Mouse (Mus musculus): ENCODE data around the gene Olfr975. TPM values are rescaled to one million over a fixed set of nuclear protein-coding genes. Genes with fewer than 3 reads are reported as not detected.
"Not testable (repeated sequence)": the region's sequence is repeated elsewhere in the genome, so short reads cannot be mapped to it uniquely, and the experiment has no call there.

The Olfr975 gene
- total RNA-seq (2015) (not detected in 2 replicates), total RNA-seq (2017) (not detected in 2 replicates)

DNA sequence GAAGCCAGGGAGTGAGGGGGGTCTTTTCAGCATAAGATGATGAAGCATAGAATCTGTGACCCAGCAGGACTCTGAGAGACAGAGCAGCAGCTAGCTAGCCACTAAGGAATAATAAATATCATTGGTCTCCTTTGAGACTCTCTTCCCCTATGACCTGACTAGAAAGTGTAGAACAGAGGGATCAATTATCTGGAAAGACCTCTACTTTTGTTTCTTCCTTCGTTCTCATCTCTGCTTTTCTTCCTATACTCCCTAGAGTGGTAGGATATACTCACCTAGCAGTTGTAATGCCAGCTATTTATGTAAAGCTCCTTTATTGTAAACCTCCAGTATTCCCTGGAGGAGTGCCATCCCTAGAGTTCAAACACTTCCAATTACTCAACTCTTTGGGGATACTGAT is at the start of gene Olfr975:
Olfr975 (minus strand) TSS at position 101 of the 400 bp plus-strand sequence.
- ATAC-seq (ENCODE audit: poor library complexity, severe bottlenecking) = no peak

DNA sequence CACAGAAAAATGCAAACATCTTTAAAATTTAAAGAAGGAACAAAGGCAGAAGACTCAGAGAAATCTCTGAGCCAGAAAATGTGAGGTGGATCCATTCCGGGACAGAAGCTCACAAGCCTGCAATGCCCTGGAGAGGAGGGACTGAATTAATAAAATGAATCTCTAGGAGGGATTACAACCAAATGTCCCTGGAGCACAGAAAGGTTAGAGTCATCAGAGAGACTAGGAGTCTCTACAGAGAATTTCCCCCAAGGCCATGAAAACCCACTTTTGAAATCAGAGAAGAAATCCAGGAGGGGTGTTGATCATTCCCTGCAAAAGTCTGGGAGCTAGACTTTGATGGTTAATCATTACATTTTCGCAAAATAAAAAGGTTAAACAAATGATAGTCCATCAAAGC is 40.0 kb upstream of the Olfr975 start, which contains the start of gene Olfr978:
Olfr978 (plus strand) TSS at position 301 of the 400 bp plus-strand sequence.
- no peak for ATAC-seq (ENCODE audit: poor library complexity, severe bottlenecking)

DNA sequence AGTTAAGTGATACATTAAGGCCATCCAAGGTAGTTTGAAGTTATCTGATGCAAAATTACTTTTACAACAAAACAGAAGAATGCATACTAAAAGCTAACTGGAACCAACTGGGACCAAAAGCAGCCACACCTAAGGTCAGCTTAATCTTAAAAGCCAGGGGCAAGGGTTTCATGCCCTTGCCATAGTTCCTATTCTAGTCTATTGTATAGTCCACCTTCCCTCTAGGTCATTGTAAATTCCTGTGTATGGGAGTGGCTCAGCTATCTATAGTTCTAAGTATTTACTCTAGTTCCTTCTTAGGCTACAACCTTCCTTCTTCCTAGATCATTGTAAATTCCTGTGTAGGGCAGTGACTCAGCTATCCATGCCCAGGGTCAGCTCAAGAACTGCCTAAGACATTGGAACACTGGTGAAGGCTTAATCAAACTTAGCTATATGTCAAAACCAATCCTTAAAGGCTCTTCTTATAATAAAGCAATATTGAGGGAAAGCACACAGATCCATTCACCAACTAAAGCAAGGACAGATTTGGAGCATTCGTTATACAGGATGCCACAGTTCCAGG is 24.8 kb upstream of the Olfr975 start:
- not testable (repeated sequence) for ATAC-seq (ENCODE audit: poor library complexity, severe bottlenecking)

- not testable (repeated sequence) for ATAC-seq (ENCODE audit: poor library complexity, severe bottlenecking)
Observed at GRCm38 (mm10) chr9:39961033-39961432, 9.2 kb upstream of the Olfr975 start, which contains the start of gene Olfr976. Olfr976 (minus strand) TSS chr9:39961133.

GRCm38 (mm10) chr9:39937201-39937600 is 14.6 kb downstream of the Olfr975 start, which contains the start of gene Olfr974:
Olfr974 (plus strand) TSS chr9:39937501.
- no peak for ATAC-seq (ENCODE audit: poor library complexity, severe bottlenecking)

GRCm38 (mm10) chr9:39928837-39929236 is 23.0 kb downstream of the Olfr975 start:
- not testable (repeated sequence) for ATAC-seq (ENCODE audit: poor library complexity, severe bottlenecking)

DNA sequence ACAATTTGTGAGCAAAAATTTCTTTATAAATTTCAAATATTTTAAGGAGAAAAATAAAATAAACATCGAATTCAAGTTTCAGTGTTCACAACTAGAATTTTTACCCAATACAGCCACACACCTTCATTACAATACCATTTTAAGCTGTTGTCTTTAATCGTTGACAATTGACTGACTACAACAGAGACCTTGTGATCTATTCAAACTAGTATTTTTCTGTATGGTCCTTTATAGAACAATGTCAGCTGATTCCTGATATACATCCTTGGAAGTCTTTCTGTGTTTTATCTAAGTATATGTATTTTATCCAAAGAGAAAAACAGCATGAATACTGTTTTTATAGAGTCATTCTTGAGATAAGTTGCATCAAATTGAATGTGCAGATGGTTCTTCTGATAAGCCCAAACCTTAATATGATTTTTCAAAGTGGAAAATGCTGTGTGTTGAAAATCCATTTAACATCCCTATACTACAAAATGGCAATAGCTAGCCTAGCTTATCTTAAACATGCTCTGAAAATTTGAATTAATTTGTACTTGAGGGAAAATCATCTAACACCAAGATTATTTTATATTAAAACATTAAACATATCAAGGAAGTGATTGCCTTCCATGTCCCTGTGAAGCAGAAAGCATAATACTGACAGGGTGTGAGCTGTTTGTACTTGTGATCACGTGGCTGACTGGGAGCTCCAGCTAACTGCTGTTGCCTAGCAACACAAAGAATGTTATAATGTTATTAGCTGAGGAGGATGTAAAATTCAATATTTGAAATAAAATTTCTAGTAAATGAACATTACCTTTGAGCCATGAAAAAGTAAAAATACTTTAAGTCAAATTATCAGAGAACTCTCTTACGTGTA is 23.6 kb downstream of the Olfr975 start:
- not testable (repeated sequence) for ATAC-seq (ENCODE audit: poor library complexity, severe bottlenecking)

GRCm38 (mm10) chr9:39909939-39910338 is 41.9 kb downstream of the Olfr975 start:
- ATAC-seq (ENCODE audit: poor library complexity, severe bottlenecking) = peak; percentile 94

- no peak for ATAC-seq (ENCODE audit: poor library complexity, severe bottlenecking)
Observed at GRCm38 (mm10) chr9:39907036-39907435, 44.8 kb downstream of the Olfr975 start, which contains the start of gene Olfr229. Olfr229 (plus strand) TSS chr9:39907336.

DNA sequence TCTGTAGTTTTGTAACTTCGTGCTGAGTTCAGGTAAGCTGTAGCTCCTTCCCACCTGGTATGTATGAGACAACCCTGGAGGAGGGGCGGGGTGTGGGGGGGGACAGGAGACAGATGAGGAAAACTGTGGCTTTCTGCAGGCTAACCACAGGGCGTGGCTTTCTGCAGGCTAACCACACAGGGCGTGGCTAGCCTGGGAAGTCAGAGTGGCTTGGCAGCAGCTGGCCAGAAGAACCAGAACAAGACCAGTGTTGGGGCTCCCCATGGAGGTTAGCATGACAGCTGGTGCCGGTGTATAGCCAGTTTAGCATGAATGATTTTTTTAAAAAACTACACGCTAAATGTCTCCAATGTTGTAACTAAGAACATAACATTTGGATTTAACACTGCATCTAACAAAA is 46.7 kb downstream of the Olfr975 start:
- ATAC-seq (ENCODE audit: poor library complexity, severe bottlenecking) = peak; percentile 90

Other genes starting within 250 kb of the Olfr975 start
- gene Olfr149, start 244.9 kb downstream of the Olfr975 start, total RNA-seq (2015) = not detected in 2 replicates
- not detected in 2 replicates for gene Olfr149, start 244.9 kb downstream of the Olfr975 start, total RNA-seq (2017)
- gene Olfr965, start 240.7 kb downstream of the Olfr975 start, total RNA-seq (2015) = not detected in 2 replicates
- gene Olfr965, start 240.7 kb downstream of the Olfr975 start, total RNA-seq (2017) = 1.5 TPM in 1 of 2 replicates, not detected in the other
- not detected in 2 replicates for gene Olfr150, start 221.1 kb downstream of the Olfr975 start, total RNA-seq (2015)
- not detected in 2 replicates for gene Olfr150, start 221.1 kb downstream of the Olfr975 start, total RNA-seq (2017)
- not detected in 2 replicates for gene Olfr967, start 205.8 kb downstream of the Olfr975 start, total RNA-seq (2015)
- gene Olfr967, start 205.8 kb downstream of the Olfr975 start, total RNA-seq (2017) = not detected in 2 replicates
- gene Olfr968, start 168.8 kb downstream of the Olfr975 start, total RNA-seq (2015) = not detected in 2 replicates
- gene Olfr968, start 168.8 kb downstream of the Olfr975 start, total RNA-seq (2017) = not detected in 2 replicates
- not detected in 2 replicates for gene Olfr969, start 161.1 kb downstream of the Olfr975 start, total RNA-seq (2015)
- not detected in 2 replicates for gene Olfr969, start 161.1 kb downstream of the Olfr975 start, total RNA-seq (2017)
- not detected in 2 replicates for gene Olfr970, start 143.2 kb downstream of the Olfr975 start, total RNA-seq (2015)
- gene Olfr970, start 143.2 kb downstream of the Olfr975 start, total RNA-seq (2017) = not detected in 2 replicates
- gene Olfr971, start 115.2 kb downstream of the Olfr975 start, total RNA-seq (2015) = not detected in 2 replicates
- not detected in 2 replicates for gene Olfr971, start 115.2 kb downstream of the Olfr975 start, total RNA-seq (2017)
- not detected in 2 replicates for gene Olfr972, start 85.6 kb downstream of the Olfr975 start, total RNA-seq (2015)
- gene Olfr972, start 85.6 kb downstream of the Olfr975 start, total RNA-seq (2017) = not detected in 2 replicates
- gene Olfr229, start 44.7 kb downstream of the Olfr975 start, total RNA-seq (2015) = not detected in 2 replicates
- gene Olfr229, start 44.7 kb downstream of the Olfr975 start, total RNA-seq (2017) = not detected in 2 replicates
- not detected in 2 replicates for gene Olfr974, start 14.5 kb downstream of the Olfr975 start, total RNA-seq (2015)
- gene Olfr974, start 14.5 kb downstream of the Olfr975 start, total RNA-seq (2017) = not detected in 2 replicates
- gene Olfr976, start 9.1 kb upstream of the Olfr975 start, total RNA-seq (2015) = not detected in 2 replicates
- not detected in 2 replicates for gene Olfr976, start 9.1 kb upstream of the Olfr975 start, total RNA-seq (2017)
- not detected in 2 replicates for gene Olfr978, start 40.1 kb upstream of the Olfr975 start, total RNA-seq (2015)
- not detected in 2 replicates for gene Olfr978, start 40.1 kb upstream of the Olfr975 start, total RNA-seq (2017)
- gene Olfr979, start 51.4 kb upstream of the Olfr975 start, total RNA-seq (2015) = not detected in 2 replicates
- not detected in 2 replicates for gene Olfr979, start 51.4 kb upstream of the Olfr975 start, total RNA-seq (2017)
- not detected in 2 replicates for gene Olfr980, start 57.5 kb upstream of the Olfr975 start, total RNA-seq (2015)
- not detected in 2 replicates for gene Olfr980, start 57.5 kb upstream of the Olfr975 start, total RNA-seq (2017)
- not detected in 2 replicates for gene Olfr981, start 69.4 kb upstream of the Olfr975 start, total RNA-seq (2015)
- gene Olfr981, start 69.4 kb upstream of the Olfr975 start, total RNA-seq (2017) = not detected in 2 replicates
- not detected in 2 replicates for gene Olfr982, start 121.8 kb upstream of the Olfr975 start, total RNA-seq (2015)
- not detected in 2 replicates for gene Olfr982, start 121.8 kb upstream of the Olfr975 start, total RNA-seq (2017)
- not detected in 2 replicates for gene Olfr983, start 141.5 kb upstream of the Olfr975 start, total RNA-seq (2015)
- gene Olfr983, start 141.5 kb upstream of the Olfr975 start, total RNA-seq (2017) = not detected in 2 replicates
- not detected in 2 replicates for gene Olfr984, start 162.2 kb upstream of the Olfr975 start, total RNA-seq (2015)
- 0.04 TPM in 1 of 2 replicates, not detected in the other for gene Olfr984, start 162.2 kb upstream of the Olfr975 start, total RNA-seq (2017)
- gene Olfr985, start 178.1 kb upstream of the Olfr975 start, total RNA-seq (2015) = not detected in 2 replicates
- not detected in 2 replicates for gene Olfr985, start 178.1 kb upstream of the Olfr975 start, total RNA-seq (2017)
- not detected in 2 replicates for gene Tmem225, start 196.1 kb upstream of the Olfr975 start, total RNA-seq (2015)
- not detected in 2 replicates for gene Tmem225, start 196.1 kb upstream of the Olfr975 start, total RNA-seq (2017)
- gene Olfr986, start 228.9 kb upstream of the Olfr975 start, total RNA-seq (2015) = not detected in 2 replicates
- gene Olfr986, start 228.9 kb upstream of the Olfr975 start, total RNA-seq (2017) = not detected in 2 replicates
- gene Zfp202, start 240.3 kb upstream of the Olfr975 start, total RNA-seq (2015) = 1.9 and 2.0 TPM in 2 replicates
- gene Zfp202, start 240.3 kb upstream of the Olfr975 start, total RNA-seq (2017) = 1.4 and 1.6 TPM in 2 replicates

Measured in megakaryocyte, adult 5-6 weeks (primary cell).